Mouse (Mus musculus) embryonic fibroblast, embryonic 13.5 days (primary cell): ENCODE measurements around the gene Abhd13.

ENCODE experiments used
- CTCF ChIP-seq: IDR thresholded peaks from 2 replicates; pipeline ENCODE4 v1.5.1; 2011; ENCODE audit warnings: mild to moderate bottlenecking, control low read depth, low read length, moderate library complexity, borderline replicate concordance; ENCODE audit not compliant: insufficient read depth
- POLR2A ChIP-seq: IDR thresholded peaks from 2 replicates; pipeline ENCODE4 v1.6.1; 2011; ENCODE audit warnings: low read depth, mild to moderate bottlenecking, control low read depth, low read length, moderate library complexity

- TF ChIP-seq CTCF (no peak), POLR2A (no peak)
These were observed 38.7 kb downstream of the Abhd13 start for GRCm38 (mm10) chr8:10016252-10016651.
